Mouse (Mus musculus) bone marrow macrophage, adult 2 months (primary cell): ENCODE data around the gene Zfp646. TPM values are rescaled to one million over a fixed set of nuclear protein-coding genes. Genes with fewer than 3 reads are reported as not detected.

Source experiments
- H3K27ac ChIP-seq: 2 replicates; pipeline ENCODE4 v1.5.1; 2012; ENCODE audit warnings: low read depth, low read length; ENCODE audit not compliant: insufficient read depth
- H3K4me1 ChIP-seq: 2 replicates; pipeline ENCODE4 v1.6.1; 2012; ENCODE audit warnings: low read length; ENCODE audit not compliant: control insufficient read depth, insufficient read depth
- H3K4me3 ChIP-seq: 2 replicates; pipeline ENCODE4 v1.5.1; 2012; ENCODE audit warnings: mild to moderate bottlenecking, low read length, moderate library complexity; ENCODE audit not compliant: insufficient read depth
- CTCF ChIP-seq: IDR thresholded peaks from 2 replicates; pipeline ENCODE4 v1.5.1; 2012; ENCODE audit warnings: low read depth, mild to moderate bottlenecking, low read length, moderate library complexity
- POLR2A ChIP-seq: IDR thresholded peaks from 2 replicates; pipeline ENCODE4 v1.6.1; 2012; ENCODE audit warnings: mild to moderate bottlenecking, low read depth, low read length, borderline replicate concordance
- polyA plus RNA-seq: library from polyadenylated mRNA; stranded (reverse); fragments of >200 nt; gene quantifications from 2 replicates; pipeline ENCODE4 v1.2.4, GENCODE M21; 2012; ENCODE audit not compliant: missing spikeins, insufficient read depth, insufficient read length

Zfp646 gene
- polyA plus RNA-seq, 1 experiment = 16.7 TPM

DNA sequence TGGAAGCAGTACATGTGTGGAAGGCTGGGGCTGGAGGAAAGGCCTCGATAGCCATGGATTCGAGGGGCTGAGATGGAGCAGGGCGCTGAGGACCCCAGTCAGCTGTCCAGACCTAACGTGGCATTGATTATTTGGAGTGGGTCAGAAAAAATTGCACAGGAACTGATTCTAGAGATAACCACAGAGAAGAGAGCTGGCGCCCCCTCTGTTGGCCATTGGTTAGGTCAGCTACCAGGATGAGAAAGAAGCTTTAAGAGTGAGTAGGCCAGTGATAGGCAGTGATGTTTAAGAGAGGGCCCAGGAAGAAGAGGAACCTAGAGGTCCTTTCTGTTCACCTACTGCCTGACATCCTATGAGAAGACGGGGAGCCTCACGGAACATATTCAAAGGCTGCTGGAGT lies 43.3 kb downstream of the Zfp646 start:
- TF ChIP-seq CTCF (no peak), POLR2A (no peak)
- H3K4me3 ChIP-seq = no peak overlapping the region
- no peak overlapping the region for H3K27ac ChIP-seq
- peaks cover 30% of the 10 kb centered on the region for H3K4me1 ChIP-seq

DNA sequence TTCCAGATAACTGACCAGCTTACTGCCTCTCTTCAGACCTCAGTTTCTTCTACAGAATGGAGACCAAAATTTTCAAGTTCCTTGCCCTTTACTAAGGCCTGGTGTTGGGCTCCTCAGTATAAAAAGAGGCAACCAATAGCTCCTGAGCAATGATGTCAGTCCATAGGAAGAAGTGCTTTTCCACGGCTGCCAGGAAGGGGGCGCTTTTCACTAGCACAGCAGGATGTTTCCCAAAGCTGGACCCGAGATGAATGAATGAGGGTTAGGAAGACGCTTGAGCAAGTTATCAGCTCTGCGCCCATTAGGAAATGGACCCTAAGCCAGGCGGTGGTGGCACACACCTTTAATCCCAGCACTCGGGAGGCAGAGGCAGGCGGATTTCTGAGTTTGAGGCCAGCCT lies 45.5 kb downstream of the Zfp646 start:
- Histone ChIP-seq H3K27ac (peak overlapping the region; percentile 78), H3K4me3 (no peak overlapping the region), H3K4me1 (peaks cover 17% of the 10 kb centered on the region)
- peak; percentile 36; the same call in 1 of the 2 replicates for TF ChIP-seq CTCF
- TF ChIP-seq POLR2A = no peak

DNA sequence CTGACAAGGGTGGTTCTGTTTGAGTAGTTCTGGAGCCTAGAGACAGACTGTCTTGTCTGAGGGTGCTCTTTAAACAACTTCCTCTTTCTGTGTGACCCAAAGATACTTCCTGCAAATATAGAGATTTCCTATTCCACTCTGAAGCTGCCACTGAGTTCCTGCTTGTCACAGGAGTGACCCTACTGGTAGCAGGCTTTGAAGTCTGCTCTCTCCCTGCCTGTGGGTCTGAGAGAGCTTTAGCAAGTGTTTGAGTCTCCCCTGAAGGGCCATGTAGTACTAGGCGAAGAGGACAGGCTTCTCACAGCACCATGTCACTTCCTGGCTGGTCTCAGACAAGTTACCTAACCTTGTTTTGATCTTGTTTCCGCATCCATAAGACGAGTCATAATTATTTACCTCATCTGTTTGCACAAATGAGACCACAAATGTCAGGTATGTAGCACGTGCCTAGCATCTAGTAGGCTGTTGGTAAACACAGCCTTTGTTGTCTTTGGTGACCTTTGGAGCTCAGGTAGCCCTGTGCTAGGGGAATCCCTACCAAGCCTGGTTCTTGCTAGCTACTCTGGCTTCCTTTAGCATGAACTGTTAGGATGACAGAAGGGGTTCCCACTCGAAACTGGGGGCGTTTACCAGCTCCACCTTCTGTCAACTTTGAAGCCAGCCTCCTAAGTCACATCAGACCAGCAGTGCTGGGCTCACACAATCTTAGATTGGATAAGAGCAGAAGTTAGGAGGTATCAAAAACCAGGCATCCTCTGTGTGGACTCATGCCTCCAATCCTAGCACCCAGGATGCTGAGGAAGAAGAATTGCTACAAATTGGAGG lies 46.6 kb downstream of the Zfp646 start:
- Histone ChIP-seq H3K4me1 (peaks cover 17% of the 10 kb centered on the region), H3K4me3 (no peak overlapping the region), H3K27ac (peak overlapping the region; percentile 78)
- TF ChIP-seq POLR2A (no peak), CTCF (no peak)

DNA sequence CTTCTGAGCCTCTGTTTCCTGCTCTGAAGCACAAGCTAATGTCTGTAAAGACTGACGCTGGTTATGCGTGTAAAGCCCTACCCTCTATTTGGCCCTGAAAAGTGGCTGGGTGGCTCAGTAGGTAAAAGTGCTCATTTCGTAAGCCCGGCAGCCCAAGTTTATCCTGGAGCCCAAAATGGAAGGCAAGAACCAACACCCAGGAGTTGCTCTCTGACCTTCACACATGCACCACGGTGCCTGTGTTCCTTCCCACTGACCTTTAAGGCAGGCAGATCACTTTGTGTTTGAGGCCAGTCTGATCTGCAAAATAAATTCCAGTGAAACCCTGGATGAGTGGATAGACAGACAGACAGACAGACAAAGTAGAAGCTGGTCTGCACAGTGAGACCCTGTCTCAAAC lies 47.7 kb downstream of the Zfp646 start:
- H3K27ac ChIP-seq = no peak overlapping the region
- TF ChIP-seq CTCF = no peak
- no peak for TF ChIP-seq POLR2A
- H3K4me1 ChIP-seq = peaks cover 17% of the 10 kb centered on the region
- no peak overlapping the region for H3K4me3 ChIP-seq

DNA sequence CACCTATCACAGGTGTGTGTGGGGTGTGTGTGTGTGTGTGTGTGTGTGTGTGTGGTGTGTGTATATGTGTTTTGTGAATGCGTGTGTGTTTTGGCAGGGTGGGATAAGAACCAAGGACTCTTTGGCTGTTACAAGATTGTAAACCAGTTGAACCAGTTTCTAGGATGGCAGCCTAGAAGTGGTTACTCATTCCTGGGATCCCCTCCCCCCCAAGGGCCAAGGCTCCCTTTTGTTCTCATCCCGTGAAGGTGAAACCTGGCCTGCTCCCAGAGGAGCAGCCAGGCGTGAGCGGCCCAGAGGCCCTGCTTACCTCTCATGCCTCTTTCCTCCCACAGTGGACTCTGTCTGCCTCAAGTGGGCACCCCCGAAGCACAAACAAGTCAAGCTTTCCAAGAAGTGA lies 49.2 kb downstream of the Zfp646 start:
- peaks cover 17% of the 10 kb centered on the region for H3K4me1 ChIP-seq
- TF ChIP-seq CTCF (no peak), POLR2A (no peak)
- H3K4me3 ChIP-seq = no peak overlapping the region

DNA sequence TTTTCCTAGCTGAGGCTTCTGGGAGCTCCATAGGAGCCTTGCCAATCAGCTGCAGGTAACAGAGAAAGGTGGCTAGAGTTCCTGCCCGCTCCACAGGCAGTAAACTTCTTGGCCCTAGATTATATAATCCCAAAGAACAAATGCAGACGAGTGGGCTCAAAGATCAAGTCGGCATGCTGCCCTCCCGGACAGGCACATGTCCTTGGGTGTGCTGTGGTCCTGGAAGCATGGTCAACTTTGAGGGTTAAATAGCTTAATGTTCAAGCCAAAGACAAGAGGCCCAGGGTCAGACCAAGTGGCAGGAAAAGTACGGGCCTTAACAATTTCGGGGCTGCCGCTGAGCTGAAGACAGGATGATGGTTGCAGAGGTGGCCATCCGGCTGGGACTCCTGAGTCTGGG lies 50.0 kb downstream of the Zfp646 start:
- H3K4me1 ChIP-seq = peaks cover 18% of the 10 kb centered on the region
- no peak for TF ChIP-seq POLR2A
- no peak for TF ChIP-seq CTCF
- H3K27ac ChIP-seq = no peak overlapping the region
- H3K4me3 ChIP-seq = no peak overlapping the region

More for the DNA sequence above, 49.2 kb downstream of the Zfp646 start:
- no peak overlapping the region for H3K27ac ChIP-seq

DNA sequence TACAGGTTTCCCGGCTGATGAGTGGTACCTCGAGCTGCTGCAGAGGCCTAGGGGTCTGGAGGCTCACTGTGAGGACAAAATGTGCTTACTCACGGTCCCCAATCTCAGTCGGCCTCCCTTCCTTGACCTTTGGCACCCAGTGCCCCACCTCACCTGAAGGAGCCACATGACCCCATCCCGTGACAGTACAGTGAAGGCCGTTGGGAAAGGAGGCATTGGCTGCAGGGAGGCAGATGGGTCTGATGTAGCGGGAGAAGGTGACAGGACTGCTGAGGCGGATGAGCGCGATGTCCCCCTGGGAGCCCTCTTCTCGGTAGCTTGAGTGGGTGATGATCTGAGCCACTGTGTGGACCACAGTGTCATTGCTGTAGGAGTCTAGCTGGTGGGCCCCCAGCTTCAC lies 50.8 kb downstream of the Zfp646 start:
- TF ChIP-seq CTCF (no peak), POLR2A (no peak)
- Histone ChIP-seq H3K4me3 (no peak overlapping the region), H3K4me1 (peaks cover 19% of the 10 kb centered on the region), H3K27ac (no peak overlapping the region)

DNA sequence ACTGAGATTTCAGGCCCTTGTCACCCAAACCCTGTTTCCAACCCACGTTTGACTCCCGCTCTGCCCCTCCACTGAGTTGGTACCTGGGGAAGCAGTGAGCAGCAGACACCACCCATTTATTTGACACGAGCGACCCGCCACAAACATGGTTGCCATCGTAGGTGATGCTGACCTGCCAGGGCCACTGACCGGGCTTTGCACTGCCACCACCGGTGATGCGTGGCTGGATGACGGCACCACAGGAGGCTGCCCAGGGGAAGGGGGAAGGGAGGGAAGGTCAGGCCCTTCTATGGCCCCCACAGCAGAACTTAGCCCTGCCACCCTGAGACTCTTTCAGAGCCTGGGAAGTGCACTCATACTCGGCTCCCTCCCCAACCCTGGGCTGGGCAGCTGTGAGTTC lies 51.7 kb downstream of the Zfp646 start:
- H3K4me1 ChIP-seq = peaks cover 21% of the 10 kb centered on the region
- no peak overlapping the region for H3K27ac ChIP-seq
- TF ChIP-seq POLR2A (no peak), CTCF (no peak)
- no peak overlapping the region for H3K4me3 ChIP-seq

DNA sequence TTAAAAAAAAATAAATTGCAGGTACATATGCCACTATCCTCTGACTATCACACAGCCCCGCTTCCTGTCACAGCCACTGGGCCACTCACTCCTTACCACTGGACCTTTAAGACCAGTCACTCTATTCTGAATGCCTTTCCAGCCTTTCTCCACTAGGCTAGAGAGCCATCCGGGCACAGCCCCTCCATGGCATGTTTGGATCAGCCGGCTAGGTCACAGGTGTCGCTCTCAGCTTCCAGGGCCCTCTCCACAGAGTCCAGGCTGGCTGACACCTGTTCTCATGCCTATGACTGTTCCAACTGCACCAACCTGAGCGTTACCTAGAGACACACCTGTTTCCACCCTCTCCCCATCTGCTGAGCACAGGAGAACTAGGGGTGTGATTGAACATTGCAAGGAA lies 52.6 kb downstream of the Zfp646 start:
- no peak for TF ChIP-seq CTCF
- TF ChIP-seq POLR2A = no peak
- H3K27ac ChIP-seq = no peak overlapping the region
- peaks cover 17% of the 10 kb centered on the region for H3K4me1 ChIP-seq
- no peak overlapping the region for H3K4me3 ChIP-seq

DNA sequence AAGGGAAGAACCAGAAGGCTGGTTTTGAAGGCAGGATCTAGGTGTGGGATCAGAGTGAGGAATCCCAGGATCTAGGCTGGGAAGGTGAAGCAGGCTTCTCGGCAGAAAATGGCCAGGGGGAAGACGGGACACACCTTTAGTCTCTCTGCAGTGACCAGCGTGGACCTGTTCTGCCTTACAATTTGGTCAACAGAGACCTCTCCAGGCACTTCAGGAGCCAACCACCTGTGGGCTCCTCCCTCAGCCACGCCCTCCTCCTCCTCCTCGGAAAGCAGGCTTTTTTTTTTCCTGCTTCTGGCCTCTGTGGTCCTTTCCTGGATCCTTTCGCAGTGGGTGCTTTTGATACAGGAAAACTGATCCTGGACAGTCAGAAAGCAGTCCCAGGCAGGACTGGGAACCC lies 53.9 kb downstream of the Zfp646 start, which contains the start of gene Prss8:
Gene Prss8 (minus strand): TSS at position 182 of the 400 bp plus-strand sequence.
- no peak within 1 kb of the TSS for H3K27ac ChIP-seq
- TF ChIP-seq POLR2A = no peak
- no peak for TF ChIP-seq CTCF
- no peak within 1 kb of the TSS for H3K4me3 ChIP-seq
- H3K4me1 ChIP-seq = peaks cover 28% of the 10 kb centered on the region
